Mouse (Mus musculus): ENCODE results near the gene Cpz. TPM values are rescaled to one million over a fixed set of nuclear protein-coding genes. Genes with fewer than 3 reads are reported as not detected.

The Cpz gene
- not detected in 2 replicates for polyA plus RNA-seq (2012)

DNA sequence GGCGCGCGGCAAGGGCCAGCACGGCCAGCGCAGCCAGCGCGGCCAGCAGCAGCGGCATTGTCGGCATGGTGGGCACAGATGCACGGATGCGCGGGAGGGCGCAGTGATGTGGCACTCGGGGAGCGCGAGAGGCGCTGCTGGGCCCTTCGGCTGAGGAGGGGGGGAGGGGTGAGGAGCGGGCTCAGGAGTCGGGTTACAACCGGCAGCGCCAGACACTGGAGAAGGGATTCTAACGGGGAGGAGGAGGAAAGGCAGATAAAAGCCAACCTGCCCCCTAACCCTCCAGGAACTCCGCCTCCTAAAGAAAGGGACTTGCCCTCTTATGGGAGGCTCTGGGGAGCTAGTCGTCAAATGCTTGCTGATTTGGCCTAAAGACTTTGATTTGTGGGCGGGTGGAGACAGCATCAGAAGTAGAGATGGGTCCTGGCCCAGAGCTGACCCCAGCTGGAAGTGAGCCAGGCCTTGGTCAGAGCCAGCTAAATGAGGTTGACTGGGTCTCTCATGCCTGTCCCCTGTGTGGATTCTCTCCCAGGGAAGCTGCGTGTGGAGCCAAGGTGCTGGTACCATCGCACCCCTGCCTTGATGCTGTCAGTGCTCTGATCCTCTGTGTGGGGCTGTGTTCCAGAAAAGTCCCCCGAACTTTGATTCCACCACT lies at the start of gene Cpz:
Gene Cpz (minus strand): TSS at position 230 of the 655 bp plus-strand sequence.

DNA sequence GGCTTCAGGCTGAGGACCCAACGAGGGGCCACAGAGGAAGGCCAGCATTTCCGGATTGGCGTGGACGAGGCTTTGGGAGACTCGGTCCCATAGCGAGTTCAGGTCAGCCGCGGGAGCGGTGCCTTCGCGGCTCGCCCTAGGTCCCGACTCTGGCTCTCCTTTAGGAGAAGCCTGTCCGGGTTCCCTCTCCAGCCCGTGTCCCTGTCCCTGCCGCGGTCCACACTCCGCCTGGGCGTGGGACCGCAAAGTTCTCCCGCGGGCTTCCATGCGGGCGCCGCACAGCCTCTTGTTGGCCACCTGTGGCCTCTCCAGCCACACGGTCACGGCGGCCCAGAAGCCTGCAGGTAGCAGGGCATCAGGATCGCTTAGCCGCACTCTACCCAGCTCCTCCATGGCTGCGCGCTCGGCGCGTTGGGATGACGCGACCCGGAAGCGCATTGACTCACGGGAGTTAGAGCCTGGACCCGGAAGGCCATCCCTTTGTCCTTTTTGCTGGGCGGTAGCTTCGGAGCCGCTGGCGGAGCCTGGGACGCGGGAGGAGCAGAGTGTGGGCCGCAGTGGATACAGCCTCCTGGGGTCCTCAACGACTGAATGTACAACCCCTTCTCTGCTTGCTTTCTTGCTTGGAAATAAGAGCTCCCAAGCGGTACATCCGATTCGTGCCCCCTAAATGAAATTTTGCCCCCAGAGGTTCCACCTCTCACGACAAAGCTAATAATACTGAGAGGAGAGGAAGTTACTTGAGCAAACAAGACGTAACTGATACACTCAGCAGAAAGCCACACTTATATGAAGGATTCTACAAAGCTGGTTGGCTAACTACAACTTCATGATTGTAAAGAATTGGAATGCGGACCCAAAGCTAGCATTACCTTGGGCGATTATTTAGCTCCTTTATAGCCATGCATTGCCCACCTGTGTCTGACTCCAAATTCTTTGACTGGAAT lies 49.4 kb upstream of the Cpz start, which contains the start of gene Trmt44:
Gene Trmt44 (minus strand): TSS at position 418 of the 947 bp plus-strand sequence.

Other genes with a start within 250 kb of the Cpz start
- gene Adra2c, start 247.4 kb downstream of the Cpz start, polyA plus RNA-seq (2012): 0.03 TPM in 1 of 2 replicates, not detected in the other
- gene Hmx1, start 136.6 kb downstream of the Cpz start, polyA plus RNA-seq (2012): not detected in 2 replicates
- 3.1 and 3.3 TPM in 2 replicates for gene Trmt44, start 49.4 kb upstream of the Cpz start, polyA plus RNA-seq (2012)
- gene Acox3, start 57.3 kb upstream of the Cpz start, polyA plus RNA-seq (2012): 12.9 and 14.7 TPM in 2 replicates
- gene Htra3, start 154.1 kb upstream of the Cpz start, polyA plus RNA-seq (2012): 0.31 and 1.0 TPM in 2 replicates
- 11.0 and 11.7 TPM in 2 replicates for gene Sh3tc1, start 214.3 kb upstream of the Cpz start, polyA plus RNA-seq (2012)
- 0.17 and 0.84 TPM in 2 replicates for gene Ablim2, start 232.2 kb upstream of the Cpz start, polyA plus RNA-seq (2012)

Measured in megakaryocyte-erythroid progenitor cell, adult 5 weeks (primary cell).